In genomic region chr13:54557652-54558051, GRCm38 (mm10) we compare ENCODE assay signal across 23 mouse cellular contexts. TPM values are rescaled to one million over a fixed set of nuclear protein-coding genes. Genes with fewer than 3 reads are reported as not detected.
DNase-seq lines count a peak whose midpoint lies in the region; ATAC-seq and TF ChIP-seq lines count a peak whose summit lies in the region.
"Had no signal": no experiment of that assay in that cellular context is flagged by ENCODE, and none has a peak within 500 bp of the region (broad histone marks: within the 10 kb centered on the region; RNA-seq: fewer than 3 reads in every experiment).

No protein-coding gene starts in this region.

- peaks cover 97% of the 10 kb centered on the region for H3K36me3 ChIP-seq in kidney, embryonic 15.5 days

- TF ChIP-seq CTCF in left cerebral cortex, adult 2 months (IDR thresholded peaks at IDR 0.05): no peak

- peak; percentile 38 for DNase-seq in cerebellum, adult 9-10 months
- DNase-seq in cerebellum, postnatal 36 days: no peak
- DNase-seq in kidney, adult 11 months: peak; percentile 84
- DNase-seq in left cerebral cortex, adult 2 months (ENCODE audit: extremely low spot score in 1 of 2, low spot score in 2 of 2): no peak
- DNase-seq in left cerebral cortex, adult 11 months (ENCODE audit: low spot score): no peak
- peak; percentile 72 to 86 for DNase-seq in kidney, postnatal 36 days
- DNase-seq: adrenal gland, adult 8-10 months; cerebellum, postnatal 25 days; gastrocnemius, postnatal 10 days; layer of hippocampus, postnatal 36 days; thymus, adult 2 months; thymus, postnatal 4 days had no signal

- H3K27ac ChIP-seq in kidney, embryonic 15.5 days: no peak overlapping the region
- H3K27ac ChIP-seq in left cerebral cortex, adult 2 months: 0 out of 2 replicates have a peak overlapping the region, but pooled peaks have one; percentile 36
- H3K27ac ChIP-seq: heart, embryonic 10.5 days; heart, embryonic 15.5 days; lung, embryonic 15.5 days; midbrain, embryonic 10.5 days; midbrain, embryonic 15.5 days; neural tube, embryonic 12.5 days had no signal

- intact Hi-C loops in left cerebral cortex, adult 2 months (cut with DNase I): no loop called here

- no peak overlapping the region for H3K9ac ChIP-seq in kidney, embryonic 15.5 days
- H3K9ac ChIP-seq: heart, embryonic 15.5 days; lung, embryonic 15.5 days; midbrain, embryonic 15.5 days; neural tube, embryonic 12.5 days had no signal

- H3K27me3 ChIP-seq in kidney, embryonic 15.5 days: no peaks in the 10 kb centered on the region
- H3K27me3 ChIP-seq: heart, embryonic 15.5 days; lung, embryonic 15.5 days; midbrain, embryonic 15.5 days; neural tube, embryonic 12.5 days had no signal

- H3K4me2 ChIP-seq in kidney, embryonic 15.5 days: no peak overlapping the region
- H3K4me2 ChIP-seq: heart, embryonic 15.5 days; liver, embryonic 11.5 days; lung, embryonic 15.5 days; midbrain, embryonic 15.5 days; neural tube, embryonic 12.5 days had no signal

- no peaks in the 10 kb centered on the region for H3K9me3 ChIP-seq in kidney, embryonic 15.5 days (replicated peaks)
- H3K9me3 ChIP-seq: G1E; heart, embryonic 10.5 days; heart, embryonic 15.5 days; lung, embryonic 15.5 days; midbrain, embryonic 10.5 days; midbrain, embryonic 15.5 days; neural tube, embryonic 12.5 days had no signal

- peaks cover 3% of the 10 kb centered on the region; the same call in 1 of the 2 replicates for H3K4me1 ChIP-seq in kidney, embryonic 15.5 days
- H3K4me1 ChIP-seq: heart, embryonic 10.5 days; heart, embryonic 15.5 days; lung, embryonic 15.5 days; midbrain, embryonic 10.5 days; midbrain, embryonic 15.5 days; neural tube, embryonic 12.5 days had no signal

- H3K4me3 ChIP-seq in kidney, embryonic 15.5 days (replicated peaks): no peak overlapping the region
- no peak overlapping the region for H3K4me3 ChIP-seq in left cerebral cortex, adult 2 months
- H3K4me3 ChIP-seq: heart, embryonic 10.5 days; heart, embryonic 15.5 days; lung, embryonic 15.5 days; midbrain, embryonic 10.5 days; midbrain, embryonic 15.5 days; neural tube, embryonic 12.5 days had no signal

- WGBS in kidney, embryonic 15.5 days: 96% methylated on average over 1 of the region's 1 CpGs

- ATAC-seq in kidney, embryonic 15.5 days (replicated peaks; ENCODE audit: low FRiP score): no peak
- ATAC-seq: forebrain, embryonic 14.5 days; hindbrain, embryonic 16.5 days; midbrain, embryonic 15.5 days had no signal

RNA-seq across cellular contexts. Expression of gene 4833439L19Rik, which starts 7.6 kb away (rescaled TPM):
- 151 and 162 TPM in 2 replicates for polyA plus RNA-seq in kidney, embryonic 15.5 days (2015; fragmentation: Nextera tagmentation; extraction: Ambion mirVana)
- total RNA-seq in left cerebral cortex, adult 2 months (2021): 100 to 1,000 TPM; 134 to 143 TPM

RNA-seq across cellular contexts. Expression of gene Arl10, which starts 17.2 kb away (rescaled TPM):
- polyA plus RNA-seq in kidney, embryonic 15.5 days (2015; fragmentation: Nextera tagmentation; extraction: Ambion mirVana): 34.0 and 36.1 TPM in 2 replicates
- total RNA-seq in left cerebral cortex, adult 2 months (2021): 10 to 100 TPM; 24.1 to 25.6 TPM

RNA-seq across cellular contexts. Expression of gene Nop16, which starts 32.2 kb away (rescaled TPM):
- polyA plus RNA-seq in kidney, embryonic 15.5 days (2015; fragmentation: Nextera tagmentation; extraction: Ambion mirVana): 90.2 and 95.5 TPM in 2 replicates
- total RNA-seq in left cerebral cortex, adult 2 months (2021): 10 to 100 TPM; 24.1 to 26.8 TPM

RNA-seq across cellular contexts. Expression of gene Higd2a, which starts 32.4 kb away (rescaled TPM):
- polyA plus RNA-seq in kidney, embryonic 15.5 days (2015; fragmentation: Nextera tagmentation; extraction: Ambion mirVana): 205 and 219 TPM in 2 replicates
- total RNA-seq in left cerebral cortex, adult 2 months (2021): 100 to 1,000 TPM; 134 to 144 TPM

RNA-seq across cellular contexts. Expression of gene Cltb, which starts 53.5 kb away (rescaled TPM):
- 44.8 and 45.6 TPM in 2 replicates for polyA plus RNA-seq in kidney, embryonic 15.5 days (2015; fragmentation: Nextera tagmentation; extraction: Ambion mirVana)
- 100 to 1,000 TPM; 304 to 316 TPM for total RNA-seq in left cerebral cortex, adult 2 months (2021)

Comparison
In these comparisons a context has a peak if more than half of its experiments do, and no peak if none do; other contexts are left out.
1. DNase-seq: peak in cerebellum, adult 9-10 months (single experiment), kidney, adult 11 months (single experiment) and kidney, postnatal 36 days (2 of 2); none in cerebellum, postnatal 36 days (0 of 2), left cerebral cortex, adult 2 months (0 of 2) and left cerebral cortex, adult 11 months (single experiment).